Mouse (Mus musculus) midbrain, embryonic 11.5 days (tissue): ENCODE results near the gene Ubl5. TPM values are rescaled to one million over a fixed set of nuclear protein-coding genes. Genes with fewer than 3 reads are reported as not detected.

ENCODE experiments used
- ATAC-seq: fragments of 200-750 bp; cut with Nextera tagmentation; 2 replicates; pipeline ENCODE4 v1.8.0; 2017; ENCODE audit warnings: moderate TSS enrichment, moderate library complexity; ENCODE audit not compliant: low FRiP score
- DNase-seq: peaks from one replicate; pipeline ENCODE4 v3.0.0; 2015; ENCODE audit warnings: low spot score; ENCODE audit errors: missing footprints
- H3K27ac ChIP-seq: fragments of 300-500 bp; sonication (generic); 2 replicates; pipeline ENCODE4 v1.5.1; 2014; ENCODE audit warnings: low read depth, low read length
- H3K27me3 ChIP-seq: fragments of 300-500 bp; sonication (generic); 2 replicates; pipeline ENCODE4 v1.6.1; 2014; ENCODE audit warnings: mild to moderate bottlenecking, low read length, moderate library complexity, mixed read lengths; ENCODE audit not compliant: control insufficient read depth, insufficient read depth
- H3K36me3 ChIP-seq: fragments of 300-500 bp; sonication (generic); 2 replicates; pipeline ENCODE4 v1.6.1; 2014; ENCODE audit warnings: mild to moderate bottlenecking, low read length, moderate library complexity, mixed read lengths; ENCODE audit not compliant: control insufficient read depth, insufficient read depth
- H3K4me1 ChIP-seq: fragments of 300-500 bp; sonication (generic); 2 replicates; pipeline ENCODE4 v1.6.1; 2014; ENCODE audit warnings: low read length; ENCODE audit not compliant: control insufficient read depth, insufficient read depth
- H3K4me2 ChIP-seq: fragments of 300-500 bp; sonication (generic); 2 replicates; pipeline ENCODE4 v1.6.1; 2014; ENCODE audit warnings: mild to moderate bottlenecking, moderate library complexity
- H3K4me3 ChIP-seq: fragments of 300-500 bp; sonication (generic); 2 replicates; pipeline ENCODE4 v1.5.1; 2014; ENCODE audit warnings: low read depth, low read length
- H3K9ac ChIP-seq: fragments of 300-500 bp; sonication (generic); 2 replicates; pipeline ENCODE4 v1.6.1; 2014; ENCODE audit warnings: low read length
- H3K9me3 ChIP-seq: fragments of 300-500 bp; sonication (generic); 2 replicates; pipeline ENCODE4 v1.6.1; 2016; ENCODE audit warnings: low read length; ENCODE audit not compliant: control insufficient read depth
- WGBS: fragments of 180-500 bp; shearing (Covaris S2); extraction: QIAGEN DNeasy Blood & Tissue Kit; methylation state at CpG from one replicate; pipeline ENCODE4 v1.1.7; 2014; 5-methylcytosine and 5-hydroxymethylcytosine counted together
- polyA plus RNA-seq: library from polyadenylated mRNA; unstranded; fragments of >200 nt; fragmentation: Nextera tagmentation; extraction: Ambion mirVana; gene quantifications from 2 replicates; pipeline ENCODE4 v1.2.1, GENCODE M21; 2014

Ubl5 gene
- polyA plus RNA-seq, 1 experiment from 2014 or later = 459 TPM

DNA sequence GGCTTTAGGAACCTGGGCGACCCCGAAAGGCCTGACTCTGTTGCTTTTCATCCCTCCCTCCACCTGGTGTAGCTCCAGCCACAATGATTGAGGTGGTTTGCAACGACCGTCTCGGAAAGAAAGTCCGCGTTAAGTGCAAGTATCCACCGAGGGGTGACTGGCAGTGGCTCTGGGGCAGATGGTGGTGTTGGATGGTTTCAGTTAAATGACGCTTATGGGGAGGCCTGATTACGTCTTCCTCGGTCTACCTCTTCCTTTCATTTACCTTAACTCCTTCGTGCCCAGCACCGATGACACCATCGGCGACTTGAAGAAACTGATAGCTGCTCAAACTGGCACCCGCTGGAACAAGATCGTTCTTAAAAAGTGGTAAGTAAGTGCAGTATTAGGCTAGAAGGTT, 2.4 kb downstream of the Ubl5 start:
- no peak for DNase-seq
- 6% methylated on average over 17 of the region's 17 CpGs for WGBS
- Histone ChIP-seq H3K36me3 (peaks cover 2% of the 10 kb centered on the region; the same call in 1 of the 2 replicates), H3K4me3 (peak overlapping the region; percentile 69), H3K27ac (no peak overlapping the region), H3K4me2 (peak overlapping the region; percentile 75), H3K9me3 (no peaks in the 10 kb centered on the region), H3K9ac (peak overlapping the region; percentile 69), H3K27me3 (no peaks in the 10 kb centered on the region), H3K4me1 (peaks cover 21% of the 10 kb centered on the region)
- no peak for ATAC-seq

GRCm38 (mm10) chr9:20651602-20652259, 9.1 kb downstream of the Ubl5 start, which contains the start of gene Pin1:
Gene Pin1 (plus strand): TSS chr9:20652095.
- H3K36me3 ChIP-seq = peaks cover 15% of the 10 kb centered on the region
- peak; percentile 100 for ATAC-seq

GRCm38 (mm10) chr9:20652260-20652658, 9.6 kb downstream of the Ubl5 start:
- H3K36me3 ChIP-seq = peaks cover 16% of the 10 kb centered on the region
- H3K4me2 ChIP-seq = peak overlapping the region; percentile 76
- H3K27me3 ChIP-seq = no peaks in the 10 kb centered on the region
- ATAC-seq (peak; percentile 41), DNase-seq (peak; percentile 90)
- H3K4me3 ChIP-seq = peak overlapping the region; percentile 96
- peak overlapping the region; percentile 91 for H3K9ac ChIP-seq
- peaks cover 19% of the 10 kb centered on the region for H3K4me1 ChIP-seq
- no peaks in the 10 kb centered on the region for H3K9me3 ChIP-seq
- no peak overlapping the region for H3K27ac ChIP-seq
- WGBS = under 1% methylated on average over 25 of the region's 25 CpGs

More at GRCm38 (mm10) chr9:20651602-20652259, 9.1 kb downstream of the Ubl5 start, which contains the start of gene Pin1:
- H3K4me3 ChIP-seq = peak within 1 kb of the TSS; percentile 96
- peak within 1 kb of the TSS; percentile 76 for H3K4me2 ChIP-seq
- no peaks in the 10 kb centered on the region for H3K9me3 ChIP-seq
- DNase-seq = peak; percentile 99
- no peaks in the 10 kb centered on the region for H3K27me3 ChIP-seq
- no peak within 1 kb of the TSS for H3K27ac ChIP-seq
- peak within 1 kb of the TSS; percentile 91 for H3K9ac ChIP-seq
- H3K4me1 ChIP-seq = peaks cover 19% of the 10 kb centered on the region
- WGBS = under 1% methylated on average over 45 of the region's 45 CpGs

DNA sequence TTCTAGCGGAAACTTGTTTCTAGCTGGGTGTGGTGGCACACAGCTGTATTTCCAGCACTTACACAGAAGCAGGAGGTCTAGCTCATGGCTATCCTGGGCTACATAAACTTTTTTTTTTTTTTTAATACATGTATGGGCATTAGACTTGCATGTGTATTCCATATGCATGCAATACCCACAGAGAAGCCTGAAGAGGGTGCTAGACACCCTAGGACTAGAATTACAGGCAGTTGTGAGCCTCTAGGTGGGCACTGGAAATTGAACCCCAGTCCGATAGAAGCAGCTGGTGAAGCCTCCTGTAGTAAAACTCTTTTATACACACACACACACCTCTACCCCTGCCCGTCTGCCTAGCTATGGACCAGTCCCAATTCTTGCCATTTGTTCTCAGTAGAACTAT, 11.2 kb downstream of the Ubl5 start:
- Histone ChIP-seq H3K9me3 (no peaks in the 10 kb centered on the region), H3K27me3 (no peaks in the 10 kb centered on the region), H3K36me3 (peaks cover 24% of the 10 kb centered on the region), H3K9ac (no peak overlapping the region), H3K4me1 (peaks cover 19% of the 10 kb centered on the region), H3K4me3 (no peak overlapping the region), H3K27ac (no peak overlapping the region), H3K4me2 (peak overlapping the region; percentile 76)
- DNase-seq (no peak), ATAC-seq (no peak)
- 93% methylated on average over 3 of the region's 3 CpGs for WGBS

GRCm38 (mm10) chr9:20657546-20657945, 14.9 kb downstream of the Ubl5 start:
- Histone ChIP-seq H3K36me3 (peaks cover 33% of the 10 kb centered on the region), H3K4me1 (peaks cover 13% of the 10 kb centered on the region), H3K27me3 (no peaks in the 10 kb centered on the region), H3K4me3 (no peak overlapping the region), H3K9me3 (no peaks in the 10 kb centered on the region), H3K9ac (no peak overlapping the region), H3K27ac (no peak overlapping the region), H3K4me2 (no peak overlapping the region)
- DNase-seq = no peak
- ATAC-seq = no peak
- WGBS = 93% methylated on average over 3 of the region's 3 CpGs

- DNase-seq = peak; percentile 93
- WGBS = 56% methylated on average over 3 of the region's 3 CpGs
- H3K27ac ChIP-seq = no peak overlapping the region; the same call in 1 of the 2 replicates
- peak; percentile 54; the same call in 1 of the 2 replicates for ATAC-seq
- H3K36me3 ChIP-seq = peaks cover 24% of the 10 kb centered on the region
- no peak overlapping the region for H3K9ac ChIP-seq
- H3K4me2 ChIP-seq = no peak overlapping the region
- no peaks in the 10 kb centered on the region for H3K27me3 ChIP-seq
- H3K9me3 ChIP-seq = no peaks in the 10 kb centered on the region
- no peak overlapping the region for H3K4me3 ChIP-seq
- H3K4me1 ChIP-seq = peaks cover 12% of the 10 kb centered on the region
Observed at GRCm38 (mm10) chr9:20662325-20662724, 19.6 kb downstream of the Ubl5 start.

GRCm38 (mm10) chr9:20662874-20663273, 20.2 kb downstream of the Ubl5 start:
- no peak for DNase-seq
- Histone ChIP-seq H3K4me3 (no peak overlapping the region), H3K36me3 (peaks cover 22% of the 10 kb centered on the region), H3K9me3 (no peaks in the 10 kb centered on the region), H3K27me3 (no peaks in the 10 kb centered on the region), H3K4me1 (peaks cover 12% of the 10 kb centered on the region), H3K4me2 (no peak overlapping the region), H3K27ac (no peak overlapping the region; the same call in 1 of the 2 replicates), H3K9ac (no peak overlapping the region)
- ATAC-seq = no peak
- WGBS = 91% methylated on average over 8 of the region's 8 CpGs

DNA sequence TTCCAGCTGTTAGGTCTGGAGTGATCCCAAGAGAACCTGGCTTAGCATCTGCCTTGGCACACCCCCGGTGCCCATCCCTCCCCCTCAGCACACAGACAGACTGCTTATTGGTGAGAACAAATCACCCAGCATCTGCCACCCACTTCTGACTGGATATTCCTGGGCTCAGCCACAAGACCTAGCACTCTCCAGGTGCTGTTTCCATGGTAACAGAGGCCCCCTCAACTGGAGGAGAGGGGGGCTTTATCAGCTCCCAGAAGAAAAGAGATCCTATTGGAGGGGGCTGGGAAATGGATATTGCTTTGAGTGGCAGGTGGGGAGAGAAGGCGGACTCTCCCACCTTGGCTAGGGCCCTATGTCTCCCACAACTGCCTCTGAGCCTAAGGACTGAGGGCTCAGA, 21.3 kb downstream of the Ubl5 start:
- peaks cover 12% of the 10 kb centered on the region for H3K4me1 ChIP-seq
- peak; percentile 19; the same call in 1 of the 2 replicates for ATAC-seq
- H3K9ac ChIP-seq = no peak overlapping the region
- H3K36me3 ChIP-seq = peaks cover 17% of the 10 kb centered on the region
- 89% methylated on average over 2 of the region's 2 CpGs for WGBS
- H3K4me3 ChIP-seq = no peak overlapping the region
- no peak for DNase-seq
- H3K4me2 ChIP-seq = no peak overlapping the region
- no peaks in the 10 kb centered on the region for H3K27me3 ChIP-seq
- H3K27ac ChIP-seq = no peak overlapping the region; the same call in 1 of the 2 replicates
- no peaks in the 10 kb centered on the region for H3K9me3 ChIP-seq

DNA sequence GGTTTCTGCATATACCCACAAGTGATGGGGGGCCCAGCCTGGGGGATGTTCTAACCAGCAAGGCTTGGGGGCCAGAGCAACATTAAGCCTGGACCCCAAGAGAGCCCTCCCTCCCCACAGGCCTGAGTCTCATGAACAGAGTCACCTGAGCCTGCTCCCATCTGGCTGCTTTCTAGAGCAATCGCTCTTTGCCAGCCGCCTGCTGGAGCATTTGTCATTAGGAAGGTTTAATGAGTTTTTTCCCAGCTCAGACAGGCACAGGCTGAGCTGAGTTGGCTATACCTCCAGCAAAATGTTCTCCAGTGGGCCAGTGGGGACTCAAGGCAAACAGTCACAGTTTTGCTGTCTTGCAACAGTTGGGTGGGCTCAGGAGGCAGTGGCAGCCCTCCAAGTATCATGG, 21.7 kb downstream of the Ubl5 start:
- 70% methylated on average over 2 of the region's 2 CpGs for WGBS
- DNase-seq = no peak
- Histone ChIP-seq H3K4me2 (no peak overlapping the region), H3K27ac (peak overlapping the region; percentile 25; the same call in 1 of the 2 replicates), H3K36me3 (peaks cover 15% of the 10 kb centered on the region), H3K9me3 (no peaks in the 10 kb centered on the region), H3K27me3 (no peaks in the 10 kb centered on the region), H3K4me1 (peaks cover 12% of the 10 kb centered on the region), H3K9ac (no peak overlapping the region), H3K4me3 (no peak overlapping the region)
- ATAC-seq = peak; percentile 14
